In the genomic region with DNA sequence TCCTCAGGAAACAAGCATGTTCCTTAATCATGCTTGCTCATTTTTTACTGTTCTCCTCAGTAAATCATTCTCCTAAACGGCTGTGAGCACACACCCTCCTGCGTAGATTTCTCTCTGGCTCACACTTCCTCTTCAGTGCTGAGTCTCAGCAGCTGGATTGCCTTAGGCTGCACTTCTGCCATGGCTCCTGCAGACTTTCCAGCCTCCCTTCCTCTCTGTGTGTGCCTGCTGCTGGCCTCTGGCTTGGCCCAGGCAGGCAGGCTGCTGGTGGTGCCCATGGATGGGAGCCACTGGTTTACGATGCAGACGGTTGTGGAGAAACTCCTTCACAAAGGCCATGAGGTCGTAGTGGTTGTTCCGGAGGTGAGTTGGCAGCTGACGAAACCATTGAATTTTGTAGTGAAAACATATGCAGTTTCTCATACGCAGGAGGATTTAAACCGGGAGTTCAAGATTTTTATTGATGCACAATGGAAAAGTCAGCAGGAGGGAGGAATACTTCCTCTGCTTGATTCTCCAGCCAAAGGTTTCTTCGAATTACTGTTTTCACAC, we compare ENCODE assay signal across 8 mouse cellular contexts. TPM values are rescaled to one million over a fixed set of nuclear protein-coding genes. Genes with fewer than 3 reads are reported as not detected.
A peak's percentile ranks its signal among the peaks of the same experiment; 100 is the strongest.
DNase-seq lines count a peak whose midpoint lies in the region; ATAC-seq and TF ChIP-seq lines count a peak whose summit lies in the region.

TSS of gene Ugt1a7c (plus strand) at position 122 of the 552 bp plus-strand sequence.

- H3K4me3 ChIP-seq in thymus, adult 2 months (ENCODE audit: control insufficient read depth, insufficient read depth, low read length) = 0 out of 2 replicates have a peak within 1 kb of the TSS, but pooled peaks have one; percentile 17
- peak within 1 kb of the TSS; percentile 18 for H3K4me3 ChIP-seq in kidney, embryonic 16.5 days (ENCODE audit: low read length)

- WGBS in thymus, adult 2 months = 11% methylated on average over 10 of the region's 10 CpGs
- 14% methylated on average over 10 of the region's 10 CpGs for WGBS in kidney, embryonic 16.5 days

- DNase-seq in thymus, adult 2 months = no peak
- DNase-seq in thymus, postnatal 10 days (ENCODE audit: low spot score in 2 of 2) = no peak
- DNase-seq in forelimb bud, embryonic 11.5 days (ENCODE audit: low read depth, low spot score) = peak; percentile 25
- peak; percentile 64 to 80 for DNase-seq in lung, postnatal 4 days
- DNase-seq in cerebellum, postnatal 36 days = no peak
- no peak for DNase-seq in natural killer cell, adult 2 months (ENCODE audit: low spot score in 2 of 2)
- no peak for DNase-seq in cerebellum, postnatal 10 days

- TF ChIP-seq CTCF in thymus, adult 2 months (IDR thresholded peaks at IDR 0.05; ENCODE audit: borderline replicate concordance, control insufficient read depth, extremely low read depth, insufficient read depth, low read length, poor library complexity) = no peak

- H3K9ac ChIP-seq in kidney, embryonic 16.5 days (replicated peaks; ENCODE audit: low read length) = peak within 1 kb of the TSS; percentile 56

- H3K9me3 ChIP-seq in kidney, embryonic 16.5 days (ENCODE audit: low read length) = no peaks in the 10 kb centered on the region

- peak within 1 kb of the TSS; percentile 43 for H3K4me2 ChIP-seq in kidney, embryonic 16.5 days (replicated peaks; ENCODE audit: low read depth, low read length)

- H3K27ac ChIP-seq in thymus, adult 2 months (ENCODE audit: control insufficient read depth, insufficient read depth, low read length) = no peak within 1 kb of the TSS
- H3K27ac ChIP-seq in kidney, embryonic 16.5 days (ENCODE audit: low read length) = peak within 1 kb of the TSS; percentile 95

- peaks cover 3% of the 10 kb centered on the region; the same call in 1 of the 2 replicates for H3K4me1 ChIP-seq in thymus, adult 2 months (replicated peaks; ENCODE audit: control insufficient read depth, insufficient read depth, low read length)
- H3K4me1 ChIP-seq in kidney, embryonic 16.5 days (ENCODE audit: insufficient read depth, low read length) = peaks cover 11% of the 10 kb centered on the region; the same call in 1 of the 2 replicates

- H3K27me3 ChIP-seq in thymus, adult 2 months (ENCODE audit: control insufficient read depth, insufficient read depth, low read length) = no peaks in the 10 kb centered on the region
- no peaks in the 10 kb centered on the region for H3K27me3 ChIP-seq in kidney, embryonic 16.5 days (ENCODE audit: insufficient read depth, low read length)

- H3K36me3 ChIP-seq in thymus, adult 2 months (ENCODE audit: control insufficient read depth, insufficient read depth, low read length) = no peaks in the 10 kb centered on the region
- no peaks in the 10 kb centered on the region for H3K36me3 ChIP-seq in kidney, embryonic 16.5 days (ENCODE audit: insufficient read depth, low read length)

- TF ChIP-seq POLR2A in thymus, adult 2 months (IDR thresholded peaks at IDR 0.05; ENCODE audit: control insufficient read depth, extremely low read depth, insufficient read depth, low read length, poor library complexity) = no peak

- ATAC-seq in kidney, embryonic 16.5 days (ENCODE audit: low FRiP score, low TSS enrichment) = peak; percentile 94

RNA-seq across cellular contexts. Expression of gene Ugt1a7c, which starts in this region (rescaled TPM):
- 0.94 and 1.1 TPM in 2 replicates for polyA plus RNA-seq in thymus, adult 2 months (2012; rRNA removed)
- polyA plus RNA-seq in kidney, embryonic 16.5 days (2015; fragmentation: Nextera tagmentation; extraction: Ambion mirVana) = 10.5 and 10.9 TPM in 2 replicates

Comparison
In these comparisons a context has a peak if more than half of its experiments do, and no peak if none do; other contexts are left out.
1. DNase-seq: peak in forelimb bud, embryonic 11.5 days (single experiment) and lung, postnatal 4 days (2 of 2); none in thymus, adult 2 months (single experiment), thymus, postnatal 10 days (0 of 2), cerebellum, postnatal 36 days (0 of 2), natural killer cell, adult 2 months (0 of 2) and cerebellum, postnatal 10 days (0 of 2).